In genomic region chr17:5797124-5797760, GRCm38 (mm10) we compare ENCODE assay signal across 12 mouse cellular contexts. TPM values are rescaled to one million over a fixed set of nuclear protein-coding genes. Genes with fewer than 3 reads are reported as not detected.
DNase-seq lines count a peak whose midpoint lies in the region; ATAC-seq and TF ChIP-seq lines count a peak whose summit lies in the region.
"Had no signal": no experiment of that assay in that cellular context is flagged by ENCODE, and none has a peak within 500 bp of the region (broad histone marks: within the 10 kb centered on the region; RNA-seq: fewer than 3 reads in every experiment).

No protein-coding gene starts in this region.

- H3K27me3 ChIP-seq in heart, embryonic 16.5 days (ENCODE audit: control insufficient read depth, insufficient read depth, low read length): no peaks in the 10 kb centered on the region
- H3K27me3 ChIP-seq: CH12.LX; forebrain, embryonic 12.5 days; intestine, embryonic 15.5 days; megakaryocyte, embryonic 14.5 days had no signal

- no peaks in the 10 kb centered on the region for H3K36me3 ChIP-seq in heart, embryonic 16.5 days (ENCODE audit: control insufficient read depth, insufficient read depth)
- H3K36me3 ChIP-seq: forebrain, embryonic 12.5 days; intestine, embryonic 15.5 days had no signal

- 53% methylated on average over 5 of the region's 5 CpGs for WGBS in heart, embryonic 16.5 days

- H3K9ac ChIP-seq in heart, embryonic 16.5 days (ENCODE audit: low read length): no peak overlapping the region
- H3K9ac ChIP-seq: forebrain, embryonic 12.5 days; intestine, embryonic 15.5 days had no signal

- intact Hi-C loops in heart, postnatal 36 days (cut with DNase I): loop anchor here (2.0 to 5.0 kb wide), 3 partner anchors 44 to 220 kb away; partner anchors contain the start of gene Snx9
- intact Hi-C loops in left cerebral cortex, adult 2 months (cut with DNase I): loop anchor here (5.0 kb wide), 2 partner anchors 45 to 210 kb away; partner anchors contain the start of gene Snx9

- ATAC-seq in heart, embryonic 16.5 days (replicated peaks; ENCODE audit: extremely low read depth, insufficient read depth, low FRiP score): 0 out of 2 replicates have a peak, but pooled peaks have one; percentile 28
- ATAC-seq in megakaryocyte progenitor cell, adult 5-6 weeks (replicated peaks; ENCODE audit: poor library complexity): no peak

- H3K4me3 ChIP-seq in heart, embryonic 16.5 days (ENCODE audit: low read length): no peak overlapping the region
- no peak overlapping the region for H3K4me3 ChIP-seq in left cerebral cortex, adult 2 months
- H3K4me3 ChIP-seq: forebrain, embryonic 12.5 days; intestine, embryonic 15.5 days had no signal

- no peak overlapping the region for H3K4me2 ChIP-seq in heart, embryonic 16.5 days (ENCODE audit: low read depth, low read length)
- H3K4me2 ChIP-seq: forebrain, embryonic 12.5 days; intestine, embryonic 15.5 days had no signal

- H3K4me1 ChIP-seq in heart, embryonic 16.5 days (ENCODE audit: control insufficient read depth, insufficient read depth, low read length): peaks cover 21% of the 10 kb centered on the region

- H3K27ac ChIP-seq in heart, embryonic 16.5 days (ENCODE audit: low read length): peak overlapping the region; percentile 36; the same call in 1 of the 2 replicates
- H3K27ac ChIP-seq in left cerebral cortex, adult 2 months: no peak overlapping the region
- H3K27ac ChIP-seq: forebrain, embryonic 12.5 days had no signal

- no peak for TF ChIP-seq CTCF in left cerebral cortex, adult 2 months (IDR thresholded peaks at IDR 0.05)

- no peak for DNase-seq in heart, postnatal 36 days
- DNase-seq in retina, postnatal 1 day: peak; percentile 53
- no peak for DNase-seq in retina, embryonic 14.5 days (ENCODE audit: low spot score)
- peak; percentile 62 to 63 for DNase-seq in cerebellum, postnatal 10 days
- peak; percentile 53 for DNase-seq in lung, postnatal 36 days
- no peak for DNase-seq in left cerebral cortex, adult 2 months (ENCODE audit: extremely low spot score in 1 of 2, low spot score in 2 of 2)

- no peaks in the 10 kb centered on the region for H3K9me3 ChIP-seq in heart, embryonic 16.5 days (replicated peaks; ENCODE audit: control insufficient read depth, low read length)
- H3K9me3 ChIP-seq: forebrain, embryonic 12.5 days; intestine, embryonic 15.5 days; megakaryocyte, embryonic 14.5 days had no signal

RNA-seq across cellular contexts. Expression of gene Snx9, which starts 43.9 kb away (rescaled TPM):
- polyA plus RNA-seq in heart, embryonic 16.5 days (2015; fragmentation: Nextera tagmentation; extraction: Ambion mirVana): 19.4 and 20.9 TPM in 2 replicates
- 10 to 100 TPM; 31.0 to 32.6 TPM for total RNA-seq in heart, postnatal 36 days (2021)
- total RNA-seq in left cerebral cortex, adult 2 months (2021): 10 to 100 TPM; 14.7 to 16.6 TPM
- total RNA-seq in megakaryocyte progenitor cell, adult 5-6 weeks (2015): 50.4 and 52.7 TPM in 2 replicates
- 31.3 and 35.4 TPM in 2 replicates for total RNA-seq in megakaryocyte progenitor cell, adult 5-6 weeks (2017)

Comparison
In these comparisons a context has a peak if more than half of its experiments do, and no peak if none do; other contexts are left out.
1. DNase-seq: peak in retina, postnatal 1 day (single experiment), cerebellum, postnatal 10 days (2 of 2) and lung, postnatal 36 days (single experiment); none in heart, postnatal 36 days (0 of 2), retina, embryonic 14.5 days (single experiment) and left cerebral cortex, adult 2 months (0 of 2).